Mouse (Mus musculus): ENCODE measurements around the gene Myom1.
A peak's percentile ranks its signal among the peaks of the same experiment; 100 is the strongest.

The Myom1 gene

DNA sequence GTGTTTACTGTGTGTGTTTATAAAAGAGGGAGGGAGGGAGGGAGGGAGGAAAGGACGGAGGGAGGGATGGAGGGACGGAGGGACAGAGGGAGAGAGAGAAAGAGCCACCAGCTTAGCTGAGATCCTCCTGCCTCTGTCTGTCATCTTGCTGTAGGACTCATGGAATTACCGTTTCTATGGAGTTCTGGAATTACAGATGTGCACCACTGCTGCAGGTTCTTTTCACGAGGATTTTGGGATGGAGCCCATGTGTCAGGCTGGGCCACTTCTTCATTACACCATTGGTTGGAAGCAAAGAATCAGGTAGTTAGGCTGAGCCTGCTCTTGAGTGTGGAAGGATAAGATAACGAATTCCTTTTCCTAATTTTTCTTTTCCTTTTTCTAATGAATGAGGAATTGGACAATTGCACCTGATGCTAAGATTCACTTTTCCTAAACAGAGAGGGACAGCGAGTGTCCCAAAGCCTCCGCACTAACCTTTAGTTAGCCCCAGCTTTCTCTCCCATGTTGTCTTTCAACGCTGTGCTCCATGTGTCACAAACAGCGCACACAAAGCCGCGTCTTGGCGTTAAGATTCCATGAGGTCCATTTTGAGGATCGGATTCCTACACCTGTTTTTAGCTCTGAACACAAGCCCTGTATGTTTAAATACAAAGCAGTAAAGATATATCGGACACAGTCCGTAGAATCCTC, 16.3 kb downstream of the Myom1 start:
- no peak for DNase-seq

- DNase-seq, result no peak
Measured at GRCm38 (mm10) chr17:71019309-71019655, 16.8 kb downstream of the Myom1 start.

DNA sequence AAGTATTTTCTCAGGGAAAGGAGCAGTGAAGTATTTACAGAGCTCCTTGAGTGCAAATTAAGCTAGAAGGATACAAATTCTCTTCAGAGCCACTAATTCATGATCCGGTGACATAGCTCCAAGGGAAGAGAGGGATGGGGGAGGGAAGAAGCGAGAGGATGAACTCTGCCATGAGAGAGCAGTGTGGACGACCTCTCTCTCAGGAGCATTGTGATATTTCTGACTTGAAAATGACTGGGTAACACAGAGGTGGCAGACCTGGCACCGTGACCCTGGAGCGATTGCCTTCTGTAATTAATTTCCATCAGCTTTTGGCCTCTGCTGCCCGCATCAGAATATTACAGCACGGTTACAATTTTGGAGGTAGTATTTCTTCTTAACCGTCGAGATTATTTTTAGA, 17.4 kb downstream of the Myom1 start:
- no peak for DNase-seq

- no peak for DNase-seq
Measured at GRCm38 (mm10) chr17:71022841-71023240, 20.4 kb downstream of the Myom1 start.

DNA sequence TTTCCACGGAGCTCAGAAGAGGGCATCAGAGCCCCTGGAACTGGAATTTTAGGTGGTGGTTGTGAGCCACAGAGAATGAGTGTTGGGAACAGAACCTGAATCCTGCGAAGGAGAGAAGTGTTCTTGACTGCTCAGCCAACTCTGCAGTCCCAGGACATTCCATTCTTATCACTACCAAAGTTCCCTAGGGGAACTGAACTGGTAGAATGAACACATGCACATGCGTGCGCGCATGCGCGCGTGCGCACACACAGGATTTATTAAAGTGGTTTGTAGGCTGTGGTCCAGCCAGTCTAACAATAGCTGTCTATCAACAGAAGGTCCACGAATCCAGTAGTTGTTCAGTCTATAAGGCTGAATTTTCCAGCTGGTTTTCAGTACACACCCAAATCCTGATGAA, 21.6 kb downstream of the Myom1 start:
- no peak for DNase-seq

DNA sequence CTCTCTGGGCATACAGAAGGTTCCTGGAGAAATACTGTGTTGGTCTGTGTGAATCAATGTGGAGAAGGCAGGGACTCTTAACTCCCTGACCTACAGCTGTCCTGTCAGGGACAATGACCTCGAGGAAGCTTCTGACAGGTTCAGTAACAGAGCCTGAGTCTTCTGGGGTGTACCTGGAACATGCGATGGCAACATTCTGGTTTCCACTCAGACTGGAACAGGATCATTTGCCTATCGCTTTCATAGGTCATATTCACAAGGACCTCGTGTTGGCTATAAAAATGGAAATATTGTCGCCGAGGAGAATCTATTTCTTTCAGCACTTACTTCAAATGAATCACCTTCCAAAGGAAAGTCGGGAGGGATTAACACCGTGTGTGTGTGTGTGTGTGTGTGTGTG, 23.5 kb downstream of the Myom1 start:
- no peak for DNase-seq

DNA sequence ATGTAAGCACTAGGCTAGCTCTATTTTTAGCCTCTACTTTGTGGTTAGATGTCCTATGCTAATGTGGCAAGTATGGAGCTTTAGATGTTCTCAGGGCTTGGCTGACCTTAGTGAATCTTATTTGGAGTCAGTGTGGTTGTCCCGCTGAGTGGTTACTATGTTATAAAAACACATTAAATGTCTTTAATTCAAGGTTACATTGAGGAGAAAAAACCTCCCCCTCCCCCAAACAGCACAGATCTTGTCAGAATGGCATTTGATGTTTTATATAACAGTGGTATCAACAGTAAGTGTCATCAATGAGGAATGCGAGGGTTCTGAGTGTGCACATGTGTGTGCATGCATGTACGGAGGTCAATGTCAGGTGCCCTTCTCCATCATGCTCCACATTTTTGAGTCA, 24.8 kb downstream of the Myom1 start:
- no peak for DNase-seq

DNA sequence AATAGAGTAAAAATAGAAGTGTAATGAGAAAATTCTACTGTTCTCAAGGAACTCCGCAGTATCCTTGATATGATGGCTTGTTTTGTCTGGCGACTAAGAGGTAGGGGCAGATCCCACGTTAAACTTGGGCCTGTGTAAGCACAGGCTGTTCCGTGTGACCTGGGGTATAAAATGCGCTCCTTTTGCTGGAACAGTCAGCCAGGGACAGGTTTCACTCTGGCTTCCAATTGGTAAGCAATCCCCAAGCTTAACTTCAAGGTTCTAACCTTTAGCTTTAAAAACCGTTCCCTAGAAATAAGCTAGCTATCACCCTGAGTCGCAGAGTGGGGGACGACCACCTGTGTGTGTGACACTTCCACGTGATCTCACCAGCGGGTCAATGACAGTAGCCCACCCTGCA, 30.3 kb downstream of the Myom1 start:
- DNase-seq, result no peak

- no peak for DNase-seq
Measured at GRCm38 (mm10) chr17:71034472-71034871, 32.0 kb downstream of the Myom1 start.

- DNase-seq, result no peak
Measured at GRCm38 (mm10) chr17:71037188-71037587, 34.8 kb downstream of the Myom1 start.

GRCm38 (mm10) chr17:71038812-71039211, 36.4 kb downstream of the Myom1 start:
- DNase-seq, result no peak

- no peak for DNase-seq
Measured at GRCm38 (mm10) chr17:71039851-71040581, 37.6 kb downstream of the Myom1 start.

- no peak for DNase-seq
Measured at GRCm38 (mm10) chr17:71040582-71040880, 38.1 kb downstream of the Myom1 start.

DNA sequence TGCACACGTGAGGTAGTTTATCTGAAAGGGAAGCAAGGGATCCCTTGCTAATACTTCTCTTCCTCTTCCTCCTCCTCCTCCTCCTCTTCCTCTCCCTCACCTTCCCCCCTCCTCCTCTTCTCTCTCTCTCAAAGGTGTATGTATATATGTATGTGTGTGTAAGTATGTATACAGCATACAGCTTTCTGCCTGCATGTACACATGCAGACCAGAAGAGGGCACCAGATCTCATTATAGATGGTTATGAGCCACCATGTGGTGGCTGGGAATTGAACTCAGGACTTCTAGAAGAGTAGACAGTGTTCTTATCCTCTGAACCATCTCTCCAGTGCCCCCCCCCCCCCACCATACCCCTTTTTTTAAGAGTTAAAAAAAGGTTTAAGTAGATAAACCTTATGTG, 40.2 kb downstream of the Myom1 start:
- DNase-seq, result no peak

- DNase-seq, result no peak
Measured at GRCm38 (mm10) chr17:71045591-71045990, 43.2 kb downstream of the Myom1 start.

DNA sequence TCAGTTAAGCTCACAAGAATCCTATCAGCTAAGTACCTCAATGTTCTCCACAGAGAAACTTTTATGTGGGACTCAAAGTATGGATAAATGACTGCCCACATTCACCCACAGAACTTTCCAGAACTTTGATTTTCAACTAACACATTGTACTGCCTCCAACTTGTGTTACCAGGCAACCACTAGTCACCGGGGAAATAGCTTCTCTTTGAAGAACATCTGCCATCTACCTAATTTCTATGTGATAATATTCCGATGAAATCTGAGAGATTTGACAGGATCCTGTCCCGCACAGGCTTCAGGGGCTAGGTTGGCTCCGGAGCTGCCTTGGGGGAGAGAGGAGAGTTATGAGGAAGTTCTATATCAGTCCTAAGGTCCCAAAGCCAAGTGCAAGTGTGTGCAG, 44.4 kb downstream of the Myom1 start:
- no peak for DNase-seq

GRCm38 (mm10) chr17:71049292-71049691, 46.9 kb downstream of the Myom1 start:
- DNase-seq, result no peak

DNA sequence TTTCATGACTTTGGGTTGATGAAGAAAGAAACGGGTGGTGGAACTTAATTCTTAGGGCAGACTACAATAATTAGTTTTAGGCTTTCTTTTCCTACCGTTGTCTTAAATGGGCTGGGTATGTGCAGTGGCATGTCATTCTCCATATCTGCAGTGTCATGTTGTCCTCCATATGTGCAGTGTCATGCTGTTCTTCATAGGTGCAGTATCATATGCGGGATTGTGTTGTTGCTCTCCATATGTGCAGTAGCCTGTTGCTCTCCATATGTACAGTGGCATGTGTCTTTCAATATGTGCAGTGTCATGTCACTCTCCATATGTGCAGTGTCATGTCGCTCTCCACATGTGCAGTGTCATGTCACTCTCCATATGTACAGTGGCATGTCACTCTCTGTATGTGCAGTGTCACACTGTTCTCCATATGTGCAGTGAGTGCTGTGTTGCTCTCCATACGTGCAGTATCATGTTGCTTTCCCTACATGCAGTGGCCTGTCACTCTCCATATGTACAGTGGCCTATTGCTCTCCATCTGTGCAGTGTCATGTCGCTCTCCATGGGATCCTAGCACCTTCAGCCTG, 50.8 kb downstream of the Myom1 start:
- no peak for DNase-seq

- peak; percentile 24 for DNase-seq
Measured at GRCm38 (mm10) chr17:71055203-71055894, 52.9 kb downstream of the Myom1 start.

DNA sequence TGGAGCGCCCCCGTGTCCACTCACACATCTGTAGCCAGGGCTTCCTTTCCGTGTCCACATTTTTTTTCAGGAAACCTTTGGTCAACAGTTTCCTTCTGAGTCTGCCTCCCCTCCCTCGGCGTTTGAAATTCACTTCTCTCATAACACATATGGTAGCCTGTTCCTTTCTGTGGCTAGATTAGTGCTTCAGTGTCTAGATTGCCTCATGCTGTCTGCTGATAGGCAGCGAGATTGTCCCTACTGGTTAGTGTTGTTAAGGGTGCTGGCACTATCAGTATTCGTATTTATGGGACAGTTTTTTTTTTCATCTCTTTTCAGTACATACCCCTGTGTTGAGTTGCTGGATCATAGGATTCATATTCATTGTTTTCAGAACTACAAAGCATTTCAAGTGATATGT, 54.0 kb downstream of the Myom1 start:
- no peak for DNase-seq

DNA sequence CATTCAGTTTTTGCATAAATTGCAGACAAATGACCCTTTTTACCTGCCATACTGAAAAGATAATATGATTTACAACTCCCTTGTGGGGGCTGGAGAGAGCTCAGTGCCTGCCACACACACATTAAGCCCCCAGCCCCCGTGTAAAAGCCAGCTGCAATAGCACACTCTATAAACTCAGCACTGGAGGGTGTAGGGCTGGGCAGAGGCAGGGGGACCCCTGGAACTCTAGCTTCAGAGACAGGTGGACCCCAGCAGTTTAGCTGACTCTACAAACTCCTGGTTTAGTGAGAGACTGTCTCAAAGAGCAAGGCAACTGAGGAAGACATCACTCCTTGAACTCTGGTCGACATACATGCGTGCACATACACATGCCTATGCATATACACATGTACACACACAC, 55.3 kb downstream of the Myom1 start:
- no peak for DNase-seq

- no peak for DNase-seq
Measured at GRCm38 (mm10) chr17:71059213-71059612, 56.8 kb downstream of the Myom1 start.

GRCm38 (mm10) chr17:71062049-71062560, 59.7 kb downstream of the Myom1 start:
- DNase-seq, result no peak

Data from cerebellum, adult 9-10 months (tissue).